Mouse (Mus musculus): ENCODE results near the gene Fam163a. TPM values are rescaled to one million over a fixed set of nuclear protein-coding genes. Genes with fewer than 3 reads are reported as not detected.

Fam163a gene
- polyA plus RNA-seq, 1 experiment from 2014 or later: 0.39 TPM

DNA sequence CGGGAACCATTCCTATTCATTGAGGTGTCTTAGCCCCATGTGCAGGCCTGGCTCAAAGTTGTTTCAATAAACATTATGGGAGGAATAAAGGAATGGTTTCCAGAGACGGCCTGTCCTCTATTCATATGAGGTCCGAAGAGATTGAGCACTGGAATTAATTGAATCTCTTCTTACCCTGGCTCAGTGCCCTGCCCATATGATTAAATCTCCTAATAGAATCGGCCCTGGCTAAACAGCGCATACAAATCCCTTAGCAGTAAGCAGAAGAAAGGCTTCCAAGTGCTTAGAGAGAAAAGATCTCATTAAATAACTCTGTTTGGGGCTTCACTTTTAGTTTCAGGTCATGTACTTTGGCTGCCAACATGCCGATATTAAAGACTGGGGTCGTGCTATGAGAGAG is 12.0 kb downstream of the Fam163a start:
- no peaks in the 10 kb centered on the region for H3K4me1 ChIP-seq (ENCODE audit: control insufficient read depth, insufficient read depth, low read length)
- no peak overlapping the region for H3K9ac ChIP-seq (ENCODE audit: low read length)
- 76% methylated on average over 7 of the region's 7 CpGs for WGBS
- H3K27ac ChIP-seq (replicated peaks; ENCODE audit: low read depth, low read length): no peak overlapping the region
- H3K36me3 ChIP-seq (ENCODE audit: control insufficient read depth, insufficient read depth, low read length): no peaks in the 10 kb centered on the region
- no peaks in the 10 kb centered on the region for H3K9me3 ChIP-seq (ENCODE audit: control insufficient read depth, low read length)
- DNase-seq (ENCODE audit: low spot score) (no peak), ATAC-seq (ENCODE audit: insufficient number of reproducible peaks, low FRiP score, low TSS enrichment, low read depth) (no peak)
- H3K4me2 ChIP-seq (ENCODE audit: low read depth, severe bottlenecking): no peak overlapping the region
- H3K27me3 ChIP-seq (ENCODE audit: control insufficient read depth, insufficient read depth, low read length): no peaks in the 10 kb centered on the region
- no peak overlapping the region for H3K4me3 ChIP-seq (ENCODE audit: low read depth, low read length)

DNA sequence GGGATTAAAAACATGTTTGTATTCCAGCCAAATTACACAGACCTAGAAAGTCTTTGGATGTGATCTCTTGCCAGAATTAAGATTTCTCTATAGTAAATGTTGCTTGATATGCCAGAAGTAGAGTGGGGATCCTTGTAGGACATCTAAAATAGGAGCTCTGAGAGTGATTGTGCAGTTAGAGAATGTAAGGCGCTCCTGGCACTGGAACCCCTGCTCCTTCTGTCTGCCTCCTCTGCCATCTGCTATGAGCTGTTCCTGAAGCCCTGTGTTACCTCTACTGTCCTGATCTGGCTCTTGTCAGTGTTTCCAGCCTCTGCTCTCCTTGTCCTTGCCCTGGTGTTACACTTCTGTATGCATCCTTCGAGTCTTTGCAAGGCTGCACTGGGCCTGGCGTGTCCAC is 18.2 kb downstream of the Fam163a start:
- H3K9me3 ChIP-seq (ENCODE audit: control insufficient read depth, low read length): no peaks in the 10 kb centered on the region
- H3K36me3 ChIP-seq (ENCODE audit: control insufficient read depth, insufficient read depth, low read length): no peaks in the 10 kb centered on the region
- peaks cover 12% of the 10 kb centered on the region for H3K4me1 ChIP-seq (ENCODE audit: control insufficient read depth, insufficient read depth, low read length)
- no peak overlapping the region for H3K4me3 ChIP-seq (ENCODE audit: low read depth, low read length)
- H3K27ac ChIP-seq (replicated peaks; ENCODE audit: low read depth, low read length): no peak overlapping the region
- H3K4me2 ChIP-seq (ENCODE audit: low read depth, severe bottlenecking): no peak overlapping the region
- ATAC-seq (ENCODE audit: insufficient number of reproducible peaks, low FRiP score, low TSS enrichment, low read depth): no peak
- DNase-seq (ENCODE audit: low spot score): no peak
- 88% methylated on average over 3 of the region's 3 CpGs for WGBS
- no peaks in the 10 kb centered on the region for H3K27me3 ChIP-seq (ENCODE audit: control insufficient read depth, insufficient read depth, low read length)
- no peak overlapping the region for H3K9ac ChIP-seq (ENCODE audit: low read length)

DNA sequence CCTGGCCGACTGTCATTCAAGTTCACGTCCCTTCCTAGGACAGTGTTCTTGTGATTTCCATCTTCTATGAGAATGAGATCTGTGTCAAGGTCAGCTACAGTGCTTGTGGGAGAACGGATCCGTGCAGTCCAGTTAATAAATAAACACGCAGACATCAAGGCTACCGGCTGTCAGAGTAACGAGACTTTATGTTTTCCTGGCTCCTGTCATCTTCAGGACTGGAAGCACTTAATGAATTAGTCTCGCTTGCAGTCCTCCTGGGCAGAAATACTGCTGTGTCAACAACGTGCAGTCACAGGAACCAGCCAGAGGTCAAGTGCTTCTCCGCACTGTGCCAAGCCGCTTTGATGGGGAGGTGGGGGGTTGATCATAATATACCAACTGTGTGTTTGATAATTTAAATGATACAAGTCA is 20.7 kb downstream of the Fam163a start:
- Histone ChIP-seq H3K27ac (replicated peaks; ENCODE audit: low read depth, low read length) (no peak overlapping the region), H3K4me2 (ENCODE audit: low read depth, severe bottlenecking) (no peak overlapping the region), H3K9me3 (ENCODE audit: control insufficient read depth, low read length) (no peaks in the 10 kb centered on the region), H3K4me3 (ENCODE audit: low read depth, low read length) (no peak overlapping the region), H3K36me3 (ENCODE audit: control insufficient read depth, insufficient read depth, low read length) (no peaks in the 10 kb centered on the region), H3K27me3 (ENCODE audit: control insufficient read depth, insufficient read depth, low read length) (no peaks in the 10 kb centered on the region), H3K9ac (ENCODE audit: low read length) (no peak overlapping the region), H3K4me1 (ENCODE audit: control insufficient read depth, insufficient read depth, low read length) (peaks cover 17% of the 10 kb centered on the region)
- no peak for ATAC-seq (ENCODE audit: insufficient number of reproducible peaks, low FRiP score, low TSS enrichment, low read depth)
- WGBS: 9% methylated on average over 11 of the region's 11 CpGs
- peak; percentile 42 for DNase-seq (ENCODE audit: low spot score)

DNA sequence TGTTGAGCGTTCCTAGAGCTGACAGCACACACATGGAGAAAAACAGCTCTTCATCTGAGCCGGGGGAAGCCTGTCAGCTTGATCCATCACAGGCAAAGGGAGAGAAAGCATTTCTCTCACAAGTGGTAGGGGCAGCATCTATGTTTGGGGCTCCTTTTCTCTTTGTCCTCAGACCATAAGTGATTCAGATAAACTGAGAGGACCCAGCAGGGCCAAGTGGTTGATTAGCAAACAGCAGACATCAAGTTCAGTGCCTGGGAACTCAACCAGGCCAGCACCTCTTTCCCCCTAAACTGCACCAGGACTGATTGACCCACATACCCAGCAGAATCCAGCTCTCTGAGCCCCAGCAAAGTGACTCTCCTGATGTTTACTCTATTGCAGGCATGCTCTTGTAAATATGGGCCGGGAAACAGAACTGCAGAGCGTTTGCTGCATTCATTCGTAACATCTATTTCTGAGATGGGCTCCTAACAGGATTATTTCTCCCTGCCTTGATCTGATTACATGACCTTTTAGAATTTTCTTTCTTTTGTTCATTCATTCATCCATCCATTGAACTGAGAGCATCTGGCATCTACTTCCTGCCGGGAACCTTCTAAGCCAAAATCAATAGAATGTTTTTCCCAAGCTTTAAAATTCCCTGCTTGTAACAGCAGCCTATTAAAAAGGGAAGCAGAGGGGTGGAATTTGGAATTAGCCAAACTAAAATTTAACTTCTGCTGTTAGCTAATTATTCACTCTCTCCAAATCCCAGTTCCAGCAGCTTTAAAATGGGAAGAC is 21.5 kb downstream of the Fam163a start:
- DNase-seq (ENCODE audit: low spot score): no peak

DNA sequence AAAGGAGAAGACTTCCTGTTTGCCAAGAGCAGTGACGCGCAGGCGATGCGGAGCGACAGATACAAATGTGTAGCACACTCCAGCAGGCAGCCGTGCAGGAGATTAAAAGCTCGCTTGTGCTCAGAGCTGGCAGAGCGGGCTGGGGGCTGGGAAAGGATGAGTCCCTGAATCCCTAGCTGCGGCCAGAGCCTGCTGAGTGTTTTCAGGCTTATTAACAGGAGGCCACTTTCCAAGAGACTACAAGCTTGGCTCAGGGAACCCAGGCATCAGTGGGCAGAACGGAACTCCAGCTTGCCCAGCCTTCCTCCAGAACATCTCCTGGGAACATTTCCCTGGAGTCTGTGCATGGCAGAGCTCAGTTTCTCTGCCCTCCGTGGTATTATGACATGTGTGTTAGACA is 25.0 kb downstream of the Fam163a start:
- H3K9me3 ChIP-seq (ENCODE audit: control insufficient read depth, low read length): no peaks in the 10 kb centered on the region
- peaks cover 17% of the 10 kb centered on the region for H3K4me1 ChIP-seq (ENCODE audit: control insufficient read depth, insufficient read depth, low read length)
- peak; percentile 30 for DNase-seq (ENCODE audit: low spot score)
- H3K4me3 ChIP-seq (ENCODE audit: low read depth, low read length): no peak overlapping the region
- H3K36me3 ChIP-seq (ENCODE audit: control insufficient read depth, insufficient read depth, low read length): no peaks in the 10 kb centered on the region
- ATAC-seq (ENCODE audit: insufficient number of reproducible peaks, low FRiP score, low TSS enrichment, low read depth): no peak
- H3K9ac ChIP-seq (ENCODE audit: low read length): no peak overlapping the region
- H3K4me2 ChIP-seq (ENCODE audit: low read depth, severe bottlenecking): no peak overlapping the region
- WGBS: 41% methylated on average over 11 of the region's 11 CpGs
- no peaks in the 10 kb centered on the region for H3K27me3 ChIP-seq (ENCODE audit: control insufficient read depth, insufficient read depth, low read length)
- no peak overlapping the region for H3K27ac ChIP-seq (replicated peaks; ENCODE audit: low read depth, low read length)

More for the DNA sequence above, 21.5 kb downstream of the Fam163a start:
- Histone ChIP-seq H3K9me3 (ENCODE audit: control insufficient read depth, low read length) (no peaks in the 10 kb centered on the region), H3K27ac (replicated peaks; ENCODE audit: low read depth, low read length) (no peak overlapping the region), H3K9ac (ENCODE audit: low read length) (no peak overlapping the region), H3K36me3 (ENCODE audit: control insufficient read depth, insufficient read depth, low read length) (no peaks in the 10 kb centered on the region), H3K4me3 (ENCODE audit: low read depth, low read length) (no peak overlapping the region), H3K4me2 (ENCODE audit: low read depth, severe bottlenecking) (no peak overlapping the region), H3K4me1 (ENCODE audit: control insufficient read depth, insufficient read depth, low read length) (peaks cover 17% of the 10 kb centered on the region), H3K27me3 (ENCODE audit: control insufficient read depth, insufficient read depth, low read length) (no peaks in the 10 kb centered on the region)
- 54% methylated on average over 6 of the region's 6 CpGs for WGBS
- ATAC-seq (ENCODE audit: insufficient number of reproducible peaks, low FRiP score, low TSS enrichment, low read depth): no peak

DNA sequence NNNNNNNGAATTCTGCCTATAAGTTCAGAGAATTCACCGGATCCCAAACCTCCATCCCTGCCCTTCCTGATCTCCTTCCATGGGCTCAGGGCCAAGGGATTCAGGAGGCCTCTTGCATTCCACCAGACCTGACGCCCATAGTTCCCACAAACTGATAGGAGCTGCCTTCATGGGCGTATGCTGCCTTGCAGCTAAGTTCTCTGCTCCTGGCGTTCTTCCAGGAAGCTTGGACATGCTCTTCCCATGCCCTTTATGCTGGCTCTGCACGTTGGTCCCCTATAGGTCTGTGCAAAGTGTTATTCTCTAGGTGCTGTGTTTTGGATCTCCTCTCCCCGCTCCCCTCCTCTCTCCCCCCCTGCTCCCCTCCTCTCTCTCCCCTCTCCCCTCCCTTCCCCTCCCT is 36.1 kb downstream of the Fam163a start:
- ATAC-seq (ENCODE audit: insufficient number of reproducible peaks, low FRiP score, low TSS enrichment, low read depth) (no peak), DNase-seq (ENCODE audit: low spot score) (no peak)
- no peak overlapping the region for H3K4me2 ChIP-seq (ENCODE audit: low read depth, severe bottlenecking)
- H3K9ac ChIP-seq (ENCODE audit: low read length): no peak overlapping the region
- H3K9me3 ChIP-seq (ENCODE audit: control insufficient read depth, low read length): no peaks in the 10 kb centered on the region
- no peaks in the 10 kb centered on the region for H3K27me3 ChIP-seq (ENCODE audit: control insufficient read depth, insufficient read depth, low read length)
- whole genome bisulfite sequencing: 59% methylated on average over 6 of the region's 6 CpGs
- no peak overlapping the region for H3K4me3 ChIP-seq (ENCODE audit: low read depth, low read length)
- no peaks in the 10 kb centered on the region for H3K36me3 ChIP-seq (ENCODE audit: control insufficient read depth, insufficient read depth, low read length)
- H3K27ac ChIP-seq (replicated peaks; ENCODE audit: low read depth, low read length): no peak overlapping the region
- no peaks in the 10 kb centered on the region for H3K4me1 ChIP-seq (ENCODE audit: control insufficient read depth, insufficient read depth, low read length)

DNA sequence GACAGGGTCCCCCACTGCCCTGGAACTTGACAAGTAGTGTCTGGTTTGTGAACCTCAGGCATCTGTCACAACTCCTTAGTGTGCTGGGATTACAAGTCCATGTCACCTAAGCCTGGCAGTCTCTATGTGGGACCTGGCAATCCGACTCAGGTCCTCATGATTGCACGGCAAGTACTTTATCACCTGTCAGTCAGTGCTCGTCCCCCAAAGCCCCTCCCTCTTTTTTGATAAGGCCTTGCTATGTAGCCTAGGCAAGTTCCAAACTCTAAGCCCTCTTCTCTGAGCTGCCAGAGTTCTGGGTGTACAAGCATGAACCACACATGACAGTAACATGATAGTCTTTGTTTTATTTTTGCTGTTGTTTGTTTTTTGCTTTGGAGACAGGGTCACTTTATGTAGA is 88.1 kb downstream of the Fam163a start:
- ATAC-seq (ENCODE audit: insufficient number of reproducible peaks, low FRiP score, low TSS enrichment, low read depth) (no peak), DNase-seq (ENCODE audit: low spot score) (no peak)
- no peaks in the 10 kb centered on the region for H3K9me3 ChIP-seq (ENCODE audit: control insufficient read depth, low read length)
- H3K9ac ChIP-seq (ENCODE audit: low read length): no peak overlapping the region
- WGBS: 47% methylated on average over 3 of the region's 3 CpGs
- no peaks in the 10 kb centered on the region for H3K36me3 ChIP-seq (ENCODE audit: control insufficient read depth, insufficient read depth, low read length)
- no peak overlapping the region for H3K4me3 ChIP-seq (ENCODE audit: low read depth, low read length)
- H3K4me1 ChIP-seq (ENCODE audit: control insufficient read depth, insufficient read depth, low read length): peaks cover 3% of the 10 kb centered on the region; the same call in 1 of the 2 replicates
- H3K27me3 ChIP-seq (ENCODE audit: control insufficient read depth, insufficient read depth, low read length): no peaks in the 10 kb centered on the region
- no peak overlapping the region for H3K4me2 ChIP-seq (ENCODE audit: low read depth, severe bottlenecking)
- H3K27ac ChIP-seq (replicated peaks; ENCODE audit: low read depth, low read length): no peak overlapping the region

DNA sequence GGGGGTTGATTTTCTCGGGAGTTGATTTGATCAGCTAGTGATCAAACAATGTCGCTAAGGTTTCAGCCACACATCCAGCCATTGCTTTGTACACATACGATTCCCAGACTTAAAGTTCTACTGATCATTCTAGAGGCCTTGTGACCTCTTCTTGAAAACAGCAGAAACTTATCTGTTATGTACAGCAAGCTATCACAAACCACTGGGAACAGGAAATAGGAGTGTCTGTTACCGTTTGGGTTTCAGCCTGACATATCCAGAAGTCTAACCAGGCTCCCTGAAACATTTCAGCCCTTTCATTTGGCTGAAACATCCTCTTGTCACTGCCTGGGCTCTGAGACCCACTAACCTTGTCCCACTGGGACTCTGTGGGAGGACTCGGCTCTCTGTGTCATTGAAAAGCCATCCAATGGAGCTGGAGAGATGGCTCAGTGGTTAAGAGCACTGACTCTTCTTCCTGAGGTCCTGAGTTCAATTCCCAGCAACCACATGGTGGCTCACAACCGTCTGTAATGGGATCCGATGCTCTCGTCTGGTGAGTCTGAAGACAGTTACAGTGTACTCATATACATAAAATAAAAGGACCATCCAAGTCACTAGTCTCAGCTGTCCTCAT is 90.8 kb downstream of the Fam163a start:
- no peak for DNase-seq (ENCODE audit: low spot score)
- H3K9me3 ChIP-seq (ENCODE audit: control insufficient read depth, low read length): no peaks in the 10 kb centered on the region
- WGBS: 82% methylated on average over 8 of the region's 8 CpGs
- no peak overlapping the region for H3K4me2 ChIP-seq (ENCODE audit: low read depth, severe bottlenecking)
- H3K9ac ChIP-seq (ENCODE audit: low read length): no peak overlapping the region
- no peak overlapping the region for H3K4me3 ChIP-seq (ENCODE audit: low read depth, low read length)
- H3K4me1 ChIP-seq (ENCODE audit: control insufficient read depth, insufficient read depth, low read length): peaks cover 3% of the 10 kb centered on the region; the same call in 1 of the 2 replicates
- ATAC-seq (ENCODE audit: insufficient number of reproducible peaks, low FRiP score, low TSS enrichment, low read depth): no peak
- no peak overlapping the region for H3K27ac ChIP-seq (replicated peaks; ENCODE audit: low read depth, low read length)
- no peaks in the 10 kb centered on the region for H3K27me3 ChIP-seq (ENCODE audit: control insufficient read depth, insufficient read depth, low read length)
- H3K36me3 ChIP-seq (ENCODE audit: control insufficient read depth, insufficient read depth, low read length): no peaks in the 10 kb centered on the region
